Mouse (Mus musculus): ENCODE measurements around the gene Adamts2.
A peak's percentile ranks its signal among the peaks of the same experiment; 100 is the strongest.

The Adamts2 gene

GRCm38 (mm10) chr11:50601641-50602355 lies at the start of gene Adamts2:
Adamts2 (plus strand) TSS chr11:50602084.
- no peak for DNase-seq (ENCODE audit: low spot score in 2 of 2)

GRCm38 (mm10) chr11:50557064-50557463 lies 44.8 kb upstream of the Adamts2 start:
- DNase-seq (ENCODE audit: low spot score in 2 of 2) = no peak

- peak in 1 of 2 experiments; percentile 5 for DNase-seq (ENCODE audit: low spot score in 2 of 2)
These were observed 42.8 kb upstream of the Adamts2 start for GRCm38 (mm10) chr11:50559108-50559507.

- no peak for DNase-seq (ENCODE audit: low spot score in 2 of 2)
These were observed 36.2 kb upstream of the Adamts2 start for GRCm38 (mm10) chr11:50565466-50566211.

- no peak for DNase-seq (ENCODE audit: low spot score in 2 of 2)
These were observed 30.4 kb upstream of the Adamts2 start for GRCm38 (mm10) chr11:50571448-50571847.

- DNase-seq (ENCODE audit: low spot score in 2 of 2) = no peak
These were observed 25.4 kb upstream of the Adamts2 start for GRCm38 (mm10) chr11:50576521-50576920.

- DNase-seq (ENCODE audit: low spot score in 2 of 2) = peak in 1 of 2 experiments; percentile 22
These were observed 14.9 kb upstream of the Adamts2 start for GRCm38 (mm10) chr11:50587026-50587425.

- peak; percentile 21 to 37 for DNase-seq (ENCODE audit: low spot score in 2 of 2)
These were observed 14.1 kb upstream of the Adamts2 start for GRCm38 (mm10) chr11:50587787-50588186.

- peak; percentile 13 to 33 for DNase-seq (ENCODE audit: low spot score in 2 of 2)
These were observed 12.8 kb upstream of the Adamts2 start for GRCm38 (mm10) chr11:50589060-50589459.

GRCm38 (mm10) chr11:50591053-50591452 lies 10.8 kb upstream of the Adamts2 start:
- no peak for DNase-seq (ENCODE audit: low spot score in 2 of 2)

- no peak for DNase-seq (ENCODE audit: low spot score in 2 of 2)
These were observed 8.9 kb upstream of the Adamts2 start for GRCm38 (mm10) chr11:50592892-50593553.

GRCm38 (mm10) chr11:50596571-50596970 lies 5.3 kb upstream of the Adamts2 start:
- DNase-seq (ENCODE audit: low spot score in 2 of 2) = no peak

- DNase-seq (ENCODE audit: low spot score in 2 of 2) = no peak
These were observed 2.7 kb upstream of the Adamts2 start for GRCm38 (mm10) chr11:50599156-50599555.

GRCm38 (mm10) chr11:50602356-50603081 lies 635 bp downstream of the Adamts2 start:
- no peak for DNase-seq (ENCODE audit: low spot score in 2 of 2)

- no peak for DNase-seq (ENCODE audit: low spot score in 2 of 2)
These were observed 1.4 kb downstream of the Adamts2 start for GRCm38 (mm10) chr11:50603082-50603910.

- no peak for DNase-seq (ENCODE audit: low spot score in 2 of 2)
These were observed 2.5 kb downstream of the Adamts2 start for GRCm38 (mm10) chr11:50604371-50604770.

- DNase-seq (ENCODE audit: low spot score in 2 of 2) = no peak
These were observed 9.3 kb downstream of the Adamts2 start for GRCm38 (mm10) chr11:50611181-50611580.

- DNase-seq (ENCODE audit: low spot score in 2 of 2) = no peak
These were observed 15.2 kb downstream of the Adamts2 start for GRCm38 (mm10) chr11:50617015-50617543.

GRCm38 (mm10) chr11:50620926-50621325 lies 19.0 kb downstream of the Adamts2 start:
- no peak for DNase-seq (ENCODE audit: low spot score in 2 of 2)

- no peak for DNase-seq (ENCODE audit: low spot score in 2 of 2)
These were observed 19.5 kb downstream of the Adamts2 start for GRCm38 (mm10) chr11:50621364-50621763.
